Mouse (Mus musculus): ENCODE measurements around the gene Pcbp3.

Gene Pcbp3

DNA sequence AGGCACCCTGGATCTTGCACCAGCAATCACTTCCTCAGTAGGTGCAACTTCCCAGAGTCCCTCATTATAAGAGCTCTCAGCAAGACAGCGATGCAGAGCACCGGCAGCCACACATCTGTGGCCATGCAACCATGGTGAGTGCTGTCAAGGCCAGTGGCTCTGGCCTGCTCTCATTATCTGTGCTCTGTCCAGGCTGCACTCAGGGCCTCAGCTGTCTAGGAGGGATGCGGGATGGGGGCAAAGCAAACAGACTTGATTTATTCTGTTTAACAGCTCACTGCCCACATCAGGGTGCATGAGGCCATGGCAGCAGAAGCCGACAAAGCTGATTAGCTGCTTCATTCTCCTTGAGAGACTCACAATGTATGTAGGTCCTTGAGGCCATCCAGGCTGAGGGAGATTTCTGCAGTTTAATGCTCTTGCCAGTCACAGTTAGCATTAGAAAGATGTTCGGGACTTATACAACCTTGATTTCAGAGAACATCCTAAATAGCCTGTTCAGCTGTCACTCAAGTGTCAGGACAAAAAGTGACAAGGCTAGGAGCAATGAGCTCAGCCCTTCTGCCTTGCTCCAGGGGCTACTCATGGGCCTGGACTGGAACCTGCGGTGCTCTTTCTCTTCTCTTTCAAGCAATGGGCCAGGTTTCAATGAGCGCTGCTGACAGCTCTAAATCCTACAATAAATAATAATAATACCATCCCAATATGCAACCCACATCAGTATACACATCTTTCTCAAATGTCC lies 151.6 kb downstream of the Pcbp3 start:
- in situ Hi-C loops (cut with MboI; ENCODE audit: low sequenced_read_pairs) = no loop called here

DNA sequence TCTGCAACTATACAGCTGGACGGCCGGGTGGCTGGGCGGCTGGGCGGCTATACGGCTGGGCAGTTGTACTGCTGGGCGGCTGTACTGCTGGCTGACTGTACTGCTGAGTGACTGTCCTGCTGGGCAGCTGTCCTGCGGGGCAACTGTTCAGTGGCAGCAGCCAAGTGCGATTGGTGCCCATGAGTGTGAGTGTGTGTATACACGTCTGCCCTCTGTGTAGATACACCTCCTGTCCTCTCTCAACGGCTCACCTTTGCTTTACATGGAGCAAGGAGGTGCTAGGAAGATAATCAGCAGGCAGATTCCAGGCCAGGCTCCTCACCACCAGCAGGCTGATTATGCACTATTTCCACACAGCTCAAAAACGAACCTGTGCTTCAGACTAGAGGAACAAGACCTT lies 152.2 kb downstream of the Pcbp3 start:
- in situ Hi-C loops (cut with MboI; ENCODE audit: low sequenced_read_pairs) = no loop called here

DNA sequence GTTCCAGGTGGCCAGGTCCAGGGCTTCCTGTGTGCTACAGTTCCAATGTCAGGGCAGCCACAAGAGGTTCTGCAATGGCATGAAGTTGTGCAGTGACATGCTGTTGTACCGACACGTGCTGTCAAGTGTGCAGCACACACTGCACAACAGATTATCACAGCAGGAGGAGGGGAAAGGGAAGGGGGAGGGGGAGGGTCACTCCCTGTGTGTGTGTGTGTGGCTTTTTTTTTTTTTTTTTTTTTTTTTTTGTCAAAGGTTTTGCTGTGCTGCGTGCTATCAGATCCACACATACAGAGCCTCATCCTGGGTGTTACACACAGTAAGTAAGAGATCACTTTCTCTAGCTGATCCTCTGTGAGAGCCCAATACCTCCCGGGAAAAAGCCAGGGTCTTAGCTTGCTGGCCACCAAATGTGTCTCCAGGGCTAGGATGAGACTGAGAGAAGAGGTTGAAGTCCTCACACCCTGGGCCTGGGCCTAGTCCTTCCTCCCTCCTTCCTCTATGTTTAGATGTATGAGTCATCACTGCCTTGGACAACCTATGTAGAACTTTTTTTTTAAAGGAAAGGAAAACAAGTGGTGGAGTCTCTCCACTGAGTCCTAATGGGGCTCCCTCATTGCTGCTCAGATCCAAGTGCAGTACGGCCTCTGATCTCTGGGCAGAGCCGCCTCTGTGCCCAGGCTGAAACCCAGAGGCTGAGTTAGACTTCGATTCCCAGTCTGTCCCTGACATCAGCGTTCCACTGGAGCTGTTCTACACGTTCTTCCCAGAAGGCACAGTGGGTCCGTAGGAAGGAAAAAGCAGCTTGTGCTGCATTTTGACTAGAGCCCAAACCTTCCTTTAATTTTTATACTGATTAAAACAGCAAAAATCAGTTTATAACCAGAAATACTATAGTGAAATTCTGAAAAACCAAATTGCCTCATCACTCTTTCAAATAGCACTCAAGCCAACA lies 153.0 kb downstream of the Pcbp3 start:
- in situ Hi-C loops (cut with MboI; ENCODE audit: low sequenced_read_pairs) = no loop called here

DNA sequence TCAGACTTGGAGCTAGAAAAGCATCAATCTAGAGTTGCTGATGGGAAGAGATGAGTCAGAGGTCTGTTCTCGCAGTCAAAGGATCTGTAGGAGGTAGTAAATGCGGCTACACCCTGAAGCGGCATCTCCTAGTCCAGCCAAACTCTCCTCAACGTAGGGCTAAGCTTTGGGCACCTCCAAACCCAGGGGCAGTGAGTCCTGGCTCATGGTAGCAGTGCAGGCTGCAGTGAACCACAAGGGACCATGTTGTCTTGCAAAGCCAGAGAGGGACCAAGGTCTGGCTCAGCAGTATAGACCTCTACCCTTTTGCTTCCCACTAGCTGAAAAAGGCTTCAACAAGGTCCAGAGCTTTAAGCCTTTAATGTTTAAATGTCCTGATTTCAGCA lies 159.2 kb downstream of the Pcbp3 start:
- in situ Hi-C loops (cut with MboI; ENCODE audit: low sequenced_read_pairs) = no loop called here

- in situ Hi-C loops (cut with MboI; ENCODE audit: low sequenced_read_pairs) = no loop called here
Observed at GRCm38 (mm10) chr10:76801841-76802499, 159.7 kb downstream of the Pcbp3 start.

GRCm38 (mm10) chr10:76801237-76801641 lies 160.4 kb downstream of the Pcbp3 start:
- in situ Hi-C loops (cut with MboI; ENCODE audit: low sequenced_read_pairs) = no loop called here

DNA sequence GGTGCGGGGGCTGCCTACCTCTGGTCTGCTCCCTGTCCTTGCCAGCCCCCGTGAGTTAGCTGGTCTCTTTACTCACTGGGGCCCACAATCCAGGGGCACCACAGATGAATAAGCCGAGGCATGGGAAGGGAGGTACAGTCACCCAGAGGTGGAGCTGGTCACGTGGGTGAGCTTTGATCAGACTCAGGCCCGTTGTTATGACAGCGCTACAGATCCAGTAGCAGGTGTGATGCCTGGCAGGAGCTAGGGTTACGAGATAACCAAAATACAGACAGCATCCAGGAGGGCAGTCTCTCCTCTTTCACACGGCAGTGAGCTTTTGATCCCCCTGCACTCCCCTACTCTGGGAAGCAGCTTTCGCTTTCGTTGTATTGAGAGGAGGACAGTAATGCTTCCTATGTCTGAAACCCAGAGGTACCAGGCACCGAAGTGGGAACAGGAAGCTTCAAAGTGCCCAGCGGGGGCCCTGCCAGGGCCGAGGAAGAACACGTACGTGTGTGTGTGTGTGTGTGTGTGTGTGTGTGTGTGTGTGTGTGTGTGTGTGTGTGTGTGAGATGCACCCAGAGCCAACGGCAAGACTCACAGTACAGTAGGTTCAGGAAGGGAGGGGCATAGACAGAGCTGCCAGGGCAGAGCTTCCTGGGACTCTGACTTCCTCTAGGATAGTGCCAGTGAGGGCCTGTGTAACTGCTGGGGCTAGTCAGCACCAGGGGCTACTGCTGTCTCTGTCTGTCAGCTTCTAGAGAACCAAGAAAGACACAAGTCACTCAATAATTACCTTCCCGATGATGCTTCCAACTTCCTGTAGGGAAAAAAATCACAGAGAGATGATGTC lies 162.7 kb downstream of the Pcbp3 start:
- in situ Hi-C loops (cut with MboI; ENCODE audit: low sequenced_read_pairs) = no loop called here

GRCm38 (mm10) chr10:76794102-76794501 lies 167.6 kb downstream of the Pcbp3 start:
- in situ Hi-C loops (cut with MboI; ENCODE audit: low sequenced_read_pairs) = no loop called here

- in situ Hi-C loops (cut with MboI; ENCODE audit: low sequenced_read_pairs) = no loop called here
Observed at GRCm38 (mm10) chr10:76791475-76791874, 170.2 kb downstream of the Pcbp3 start.

GRCm38 (mm10) chr10:76789885-76790284 lies 171.8 kb downstream of the Pcbp3 start:
- in situ Hi-C loops (cut with MboI; ENCODE audit: low sequenced_read_pairs) = no loop called here

- in situ Hi-C loops (cut with MboI; ENCODE audit: low sequenced_read_pairs) = no loop called here
Observed at GRCm38 (mm10) chr10:76785312-76785711, 176.4 kb downstream of the Pcbp3 start.

DNA sequence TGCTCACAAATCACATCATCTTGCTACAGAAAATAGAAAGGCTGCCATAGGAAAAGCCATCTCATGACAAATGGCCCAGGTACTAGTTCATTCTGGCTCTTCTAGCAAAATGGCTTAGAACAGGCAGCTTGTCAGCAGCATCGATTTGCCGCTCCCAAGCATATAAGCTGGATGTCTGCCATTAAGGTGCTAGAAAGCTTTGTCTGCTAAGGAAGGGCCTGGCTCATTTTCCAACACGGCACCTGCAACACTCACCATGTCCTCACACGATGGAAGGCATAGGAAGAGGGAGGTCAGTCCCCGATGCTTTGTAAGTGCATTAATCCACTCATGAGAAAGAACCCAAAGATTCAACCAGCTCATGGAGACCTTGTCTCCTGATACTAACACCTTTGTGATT lies 182.5 kb downstream of the Pcbp3 start:
- in situ Hi-C loops (cut with MboI; ENCODE audit: low sequenced_read_pairs) = no loop called here

GRCm38 (mm10) chr10:76771624-76772023 lies 190.1 kb downstream of the Pcbp3 start:
- in situ Hi-C loops (cut with MboI; ENCODE audit: low sequenced_read_pairs) = no loop called here

GRCm38 (mm10) chr10:76771086-76771485 lies 190.6 kb downstream of the Pcbp3 start:
- in situ Hi-C loops (cut with MboI; ENCODE audit: low sequenced_read_pairs) = no loop called here

GRCm38 (mm10) chr10:76769581-76769980 lies 192.1 kb downstream of the Pcbp3 start:
- in situ Hi-C loops (cut with MboI; ENCODE audit: low sequenced_read_pairs) = no loop called here

GRCm38 (mm10) chr10:76766196-76766595 lies 195.5 kb downstream of the Pcbp3 start:
- in situ Hi-C loops (cut with MboI; ENCODE audit: low sequenced_read_pairs) = no loop called here

DNA sequence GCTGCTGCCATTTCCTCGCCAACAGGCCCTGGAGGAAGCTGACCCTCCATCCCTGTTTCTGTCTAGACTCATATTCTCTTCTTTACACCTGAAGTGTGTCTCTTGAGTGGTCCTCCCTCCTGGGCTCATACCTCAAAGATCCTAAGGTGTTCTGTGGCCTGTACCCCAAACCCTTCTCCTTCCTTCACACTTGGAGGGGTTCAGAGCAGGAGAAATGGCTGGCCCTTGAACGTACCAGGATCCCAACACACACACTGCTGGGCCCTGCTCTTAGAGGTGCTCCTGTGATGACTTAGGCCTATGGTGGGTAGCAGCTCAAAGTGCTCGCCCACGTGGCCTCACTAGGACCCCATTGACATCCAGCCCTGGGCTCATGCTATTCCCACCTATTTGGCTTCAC lies 196.8 kb downstream of the Pcbp3 start:
- in situ Hi-C loops (cut with MboI; ENCODE audit: low sequenced_read_pairs) = no loop called here

DNA sequence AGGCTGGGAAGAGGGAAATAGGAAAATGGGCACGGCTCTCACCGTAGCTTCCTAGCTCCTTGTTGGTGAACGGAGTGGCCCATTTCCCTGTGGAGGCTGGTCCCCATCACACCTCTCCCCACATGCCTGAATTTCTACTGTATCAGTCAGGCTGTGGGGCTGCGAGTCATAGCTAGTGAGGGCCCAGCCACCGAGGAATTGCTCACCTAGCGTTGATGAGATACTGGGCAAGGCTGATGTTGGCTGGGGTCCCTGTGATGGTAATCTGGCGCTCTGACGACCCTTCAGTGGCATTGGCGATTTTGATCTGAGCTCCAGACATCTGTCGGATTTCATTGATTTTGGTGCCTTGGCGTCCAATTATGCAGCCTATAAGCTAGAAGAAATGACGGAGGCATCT lies 198.7 kb downstream of the Pcbp3 start:
- in situ Hi-C loops (cut with MboI; ENCODE audit: low sequenced_read_pairs) = no loop called here

DNA sequence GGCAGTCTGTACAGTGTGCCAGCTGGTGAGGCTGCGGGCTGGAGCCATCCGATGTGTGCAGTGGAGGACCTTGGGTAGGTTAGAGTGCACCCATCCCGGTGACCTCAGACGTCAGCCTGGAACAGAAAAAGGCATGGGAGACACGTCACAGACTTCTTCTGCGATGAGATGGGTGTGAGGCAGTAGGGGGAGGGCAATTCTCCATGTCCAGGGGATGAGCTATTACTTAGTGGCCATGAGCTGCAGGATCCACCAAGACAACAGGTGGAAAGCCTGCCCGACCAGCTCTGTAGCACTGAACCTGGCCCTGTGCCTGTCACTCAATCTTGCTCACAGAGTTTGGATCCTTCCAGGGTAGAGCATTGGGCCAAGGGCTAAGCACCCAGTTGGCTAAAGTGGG lies 199.3 kb downstream of the Pcbp3 start:
- in situ Hi-C loops (cut with MboI; ENCODE audit: low sequenced_read_pairs) = no loop called here

DNA sequence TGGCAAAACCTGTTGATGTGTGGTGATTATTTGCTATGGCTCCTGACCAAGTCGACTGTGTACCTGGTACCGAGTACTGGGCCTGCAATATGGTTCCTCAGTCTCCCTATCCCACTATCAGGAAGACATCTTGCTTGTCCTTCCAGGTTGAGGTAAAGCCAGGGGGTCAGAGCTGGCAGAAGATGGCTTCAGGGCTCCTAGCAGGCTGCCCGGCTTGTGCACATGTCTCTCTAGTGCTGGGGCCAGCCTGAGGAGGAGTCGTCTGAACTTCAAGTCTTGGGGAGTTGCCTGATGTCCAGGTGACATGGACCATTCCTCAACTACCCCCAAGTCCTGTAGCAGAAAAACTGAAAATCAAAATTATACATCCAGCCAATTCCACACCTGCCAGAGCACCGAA lies 201.8 kb downstream of the Pcbp3 start:
- in situ Hi-C loops (cut with MboI; ENCODE audit: low sequenced_read_pairs) = no loop called here

- in situ Hi-C loops (cut with MboI; ENCODE audit: low sequenced_read_pairs) = no loop called here
Observed at GRCm38 (mm10) chr10:76753640-76754039, 208.0 kb downstream of the Pcbp3 start.

All from CH12F3 (cell line).